Mouse (Mus musculus): Measurements from ENCODE around the gene Nlrp10. TPM values are rescaled to one million over a fixed set of nuclear protein-coding genes. Genes with fewer than 3 reads are reported as not detected.

Nlrp10 gene
- polyA plus RNA-seq, 2 experiments from 2014 or later, result 0.22 TPM; not detected in 1

- no peak for ATAC-seq
Observed at GRCm38 (mm10) chr7:108894320-108894719, 35.7 kb downstream of the Nlrp10 start, which contains the start of gene Olfr519. TSS of gene Olfr519 (minus strand) at chr7:108894420.

GRCm38 (mm10) chr7:108884906-108885305 is 45.1 kb downstream of the Nlrp10 start, which contains the start of gene Olfr518:
TSS of gene Olfr518 (minus strand) at chr7:108885006.
- ATAC-seq, result no peak

- ATAC-seq, result no peak
Observed at GRCm38 (mm10) chr7:108872279-108872678, 57.7 kb downstream of the Nlrp10 start, which contains the start of gene Olfr517. TSS of gene Olfr517 (minus strand) at chr7:108872379.

Other genes starting within 250 kb of the Nlrp10 start
- not detected for gene Olfr512, start 216.9 kb downstream of the Nlrp10 start, polyA plus RNA-seq (2017; shearing (Covaris generic))
- not detected for gene Olfr513, start 179.2 kb downstream of the Nlrp10 start, polyA plus RNA-seq (2017; shearing (Covaris generic))
- gene Olfr514, start 104.2 kb downstream of the Nlrp10 start, polyA plus RNA-seq (2017; shearing (Covaris generic)), result not detected
- gene Olfr516, start 79.6 kb downstream of the Nlrp10 start, polyA plus RNA-seq (2017; shearing (Covaris generic)), result not detected
- gene Olfr517, start 57.8 kb downstream of the Nlrp10 start, polyA plus RNA-seq (2017; shearing (Covaris generic)), result not detected
- gene Olfr518, start 45.2 kb downstream of the Nlrp10 start, polyA plus RNA-seq (2017; shearing (Covaris generic)), result under 1 TPM in 1 of 2 experiments, not detected in 1; 0.24 TPM
- not detected for gene Olfr519, start 35.8 kb downstream of the Nlrp10 start, polyA plus RNA-seq (2017; shearing (Covaris generic))
- gene Eif3f, start 4.2 kb upstream of the Nlrp10 start, polyA plus RNA-seq (2017; shearing (Covaris generic)), result 10 to 100 TPM; 15.8 to 47.3 TPM
- gene Tub, start 20.2 kb upstream of the Nlrp10 start, polyA plus RNA-seq (2017; shearing (Covaris generic)), result under 1 TPM; 0.34 to 0.37 TPM
- under 1 TPM; 0.19 to 0.43 TPM for gene Ric3, start 153.2 kb upstream of the Nlrp10 start, polyA plus RNA-seq (2017; shearing (Covaris generic))
- not detected for gene Lmo1, start 245.0 kb upstream of the Nlrp10 start, polyA plus RNA-seq (2017; shearing (Covaris generic))